Mouse (Mus musculus) cerebellum, postnatal 10 days (tissue): ENCODE results near the gene Kif12.

ENCODE experiments used
- DNase-seq, 2 experiments: peaks; one replicate each; pipeline ENCODE4 v3.0.0; 2021; ENCODE audit warnings: mixed read lengths in 2 of 2

The Kif12 gene

GRCm38 (mm10) chr4:63158192-63158591 is 13.7 kb downstream of the Kif12 start:
- no peak for DNase-seq

DNA sequence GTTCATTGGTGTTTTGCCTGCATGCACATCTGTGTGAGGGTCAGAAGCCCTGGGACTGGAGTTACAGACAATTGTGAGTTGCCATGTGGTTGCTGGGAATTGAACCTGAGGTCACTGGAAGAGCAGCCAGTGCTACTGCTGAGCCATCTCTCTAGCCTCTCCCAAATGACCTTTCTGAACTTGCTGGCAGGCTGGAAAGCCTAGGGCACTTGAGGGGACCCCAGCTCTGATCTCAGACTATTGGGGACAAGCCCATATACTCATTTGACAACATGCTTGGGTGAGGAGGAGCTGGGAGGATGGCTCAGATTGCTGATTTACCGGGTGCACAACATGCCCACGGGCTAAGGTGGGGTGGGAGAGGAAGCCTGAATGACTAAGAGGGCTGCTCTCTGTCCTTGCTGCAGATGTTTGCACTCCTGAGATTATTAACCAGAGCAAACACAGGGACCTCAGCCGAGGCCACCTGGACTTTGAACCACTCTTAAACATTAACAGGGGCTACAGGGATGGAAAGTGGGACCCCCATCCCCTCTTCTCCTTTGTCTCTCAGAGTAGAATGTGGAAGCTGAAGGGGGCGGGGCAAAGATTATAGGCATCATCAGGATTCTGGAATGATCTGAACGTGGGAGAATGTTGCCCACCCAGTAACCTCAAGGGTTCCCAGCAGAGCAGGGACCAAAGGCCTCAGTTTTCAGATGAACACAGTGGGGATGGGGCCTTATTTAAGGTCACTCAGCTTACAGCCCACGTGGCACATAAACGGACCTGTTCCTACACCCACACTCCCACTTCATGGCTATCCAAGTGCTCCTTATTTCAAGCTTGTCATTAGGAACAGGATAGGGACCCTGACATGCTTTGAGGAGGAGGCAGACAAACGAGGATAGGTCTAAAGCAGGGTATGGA is 15.0 kb downstream of the Kif12 start:
- no peak for DNase-seq

- DNase-seq = no peak
Observed at GRCm38 (mm10) chr4:63155596-63155995, 16.3 kb downstream of the Kif12 start.

DNA sequence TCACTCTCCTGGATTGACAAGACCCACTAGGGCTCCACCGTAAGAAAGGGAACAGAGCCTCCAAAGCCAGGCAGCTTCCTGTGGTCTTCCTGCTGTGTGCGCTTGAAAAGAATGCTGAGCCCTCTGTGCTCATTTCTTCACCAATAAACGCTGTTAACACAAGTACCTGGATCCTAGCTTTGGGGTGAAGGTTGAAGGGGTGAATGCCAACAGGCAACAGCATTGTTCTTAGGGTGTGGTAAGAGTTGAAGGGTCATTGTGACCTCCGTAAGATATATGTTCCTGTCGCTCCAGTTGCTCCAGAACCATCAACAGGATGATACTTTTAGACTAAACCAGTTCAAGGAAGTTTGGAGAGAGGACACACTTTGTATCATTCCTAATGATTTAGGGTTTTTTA is 17.2 kb downstream of the Kif12 start, which contains the start of gene Ambp:
Gene Ambp (minus strand): TSS at position 101 of the 400 bp plus-strand sequence.
- DNase-seq = no peak

GRCm38 (mm10) chr4:63154028-63154427 is 17.9 kb downstream of the Kif12 start:
- no peak for DNase-seq

DNA sequence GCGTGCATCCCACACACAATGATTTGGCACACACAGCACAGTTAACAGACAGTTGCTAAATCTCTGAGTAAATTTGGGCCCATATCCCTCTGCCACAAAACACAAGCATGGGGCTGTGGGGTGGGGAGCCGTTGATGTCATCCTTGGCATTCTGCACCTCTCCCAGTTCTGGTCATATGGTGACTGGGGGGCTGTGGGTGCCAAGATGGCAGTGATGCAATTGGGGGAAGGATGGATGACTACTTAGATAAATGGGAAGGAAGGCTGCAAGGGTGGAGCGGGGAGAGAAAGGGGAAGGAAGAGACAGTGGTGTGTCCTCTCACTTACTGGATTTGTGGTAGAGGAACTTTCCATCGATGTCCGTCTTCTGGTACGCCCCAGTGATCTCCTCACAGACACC is 20.8 kb downstream of the Kif12 start:
- peak; percentile 61 to 73 for DNase-seq

DNA sequence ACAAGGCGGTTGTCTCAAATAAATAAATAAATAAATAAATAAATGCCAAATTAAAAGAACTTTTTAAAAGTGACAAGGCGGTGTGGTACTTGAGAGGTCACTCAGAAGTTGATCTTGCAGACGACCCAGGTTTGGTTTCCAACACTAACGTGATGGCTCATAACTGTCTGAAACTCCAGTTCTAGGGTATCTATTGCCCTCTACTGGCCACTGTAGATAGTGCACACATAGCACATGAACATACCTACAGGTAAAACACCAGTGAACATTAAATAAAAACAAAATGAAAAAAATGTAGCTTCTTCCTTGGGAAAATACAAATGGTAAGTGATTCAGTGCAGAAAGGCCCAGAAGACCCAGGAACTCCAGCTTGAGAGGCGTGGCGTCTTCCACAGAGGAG is 24.7 kb downstream of the Kif12 start:
- DNase-seq = no peak

DNA sequence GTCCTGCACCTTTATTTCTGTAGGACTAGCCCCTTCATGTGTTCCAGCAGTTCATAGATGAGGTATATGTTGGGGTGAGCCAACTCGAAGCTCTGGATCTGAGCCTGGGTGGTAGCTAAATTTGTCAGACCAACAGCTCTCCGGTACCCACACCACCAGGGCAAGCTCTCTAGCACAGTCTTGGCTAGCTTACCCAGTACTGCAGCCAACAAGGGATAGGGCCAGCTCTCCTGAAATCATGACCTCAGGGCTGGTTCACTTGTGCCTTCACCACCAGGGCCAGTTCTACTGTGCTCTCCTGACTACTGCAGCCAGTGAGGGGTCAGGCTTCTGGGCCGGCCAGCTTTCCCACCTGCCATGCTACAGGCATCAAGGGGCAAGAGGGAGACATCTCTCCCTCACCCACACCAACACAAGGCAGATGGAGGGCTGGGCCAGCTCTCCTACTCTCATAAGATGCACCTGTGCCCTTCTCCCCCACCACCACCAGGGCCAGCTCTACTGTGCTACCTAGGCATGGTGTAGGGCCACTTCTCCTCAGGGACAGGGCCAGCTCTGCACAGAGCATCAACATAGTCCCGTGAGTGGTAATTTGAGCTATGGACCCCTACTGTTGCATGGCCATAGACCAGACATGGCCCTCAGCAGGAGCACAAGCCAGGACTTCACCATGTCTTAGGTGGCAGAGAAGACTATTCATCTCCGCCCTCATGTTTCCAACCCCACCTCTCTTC is 41.9 kb downstream of the Kif12 start:
- DNase-seq = peak; percentile 40 to 51

DNA sequence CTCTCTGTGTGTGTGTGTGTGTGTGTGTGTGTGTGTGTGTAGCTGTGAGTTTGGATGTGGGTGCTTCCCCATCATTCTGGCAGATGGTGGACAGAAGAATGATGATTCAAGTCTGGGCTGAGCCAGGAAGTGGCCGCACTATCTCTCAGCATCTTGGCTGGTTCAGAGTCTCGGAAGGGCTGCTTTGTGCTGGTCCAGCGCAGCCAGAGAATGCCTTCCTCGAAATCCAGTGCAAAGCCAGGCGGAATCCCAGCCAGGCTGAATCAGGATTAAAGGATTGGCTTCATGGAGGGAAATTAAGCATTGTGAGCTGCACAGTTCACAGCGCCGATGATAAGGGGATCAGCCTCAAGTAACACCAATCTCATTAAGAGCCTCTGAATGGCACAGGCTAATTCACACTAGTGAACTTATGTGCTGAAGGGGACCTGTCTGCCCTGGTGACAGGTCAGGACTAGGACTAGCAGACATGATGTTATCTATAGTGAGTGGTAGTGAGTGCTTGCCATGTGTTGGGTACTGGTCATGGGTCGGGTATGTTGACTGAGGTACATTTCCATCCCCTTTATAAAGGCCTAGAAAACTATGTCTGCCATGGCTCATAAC is 47.0 kb downstream of the Kif12 start:
- peak; percentile 32 to 58 for DNase-seq

DNA sequence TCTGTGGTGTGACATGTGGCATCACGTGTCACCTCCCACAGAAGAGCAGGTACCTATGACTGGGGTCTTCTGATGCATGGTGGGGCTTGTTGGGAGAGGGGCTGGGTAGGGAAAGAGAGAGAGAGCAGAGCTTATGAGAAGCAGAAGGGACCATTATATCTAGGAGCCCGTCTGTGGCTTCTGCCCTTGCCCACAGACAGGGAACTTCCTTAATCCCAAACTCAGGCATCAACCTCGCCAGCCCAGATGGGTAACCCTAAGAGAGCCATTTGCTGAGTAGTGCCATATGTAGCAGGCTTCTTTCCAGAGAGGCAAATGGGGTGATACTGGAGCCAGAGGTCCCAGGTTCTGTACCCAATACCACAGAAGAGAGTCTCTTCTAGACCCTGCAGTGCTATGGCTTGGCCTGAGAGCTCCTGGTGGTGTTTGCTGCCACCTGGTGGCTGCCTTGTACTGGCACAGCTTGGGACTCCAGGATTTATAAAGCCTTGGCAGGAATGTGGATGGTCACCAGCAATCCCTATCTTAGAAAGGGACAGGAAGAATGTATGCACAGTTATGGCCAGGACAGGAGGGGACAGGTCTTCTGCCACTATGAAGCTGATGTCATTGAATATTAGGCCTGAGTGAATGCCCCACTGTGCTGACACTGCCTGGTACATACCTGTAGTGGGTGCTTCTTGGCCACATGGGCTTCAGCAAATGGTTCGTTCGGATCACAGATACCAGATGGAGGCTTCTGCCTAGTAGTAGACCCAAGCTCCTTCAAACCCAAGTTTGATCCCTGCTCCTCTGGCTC is 53.1 kb downstream of the Kif12 start:
- peak; percentile 93 to 94 for DNase-seq
